Mouse (Mus musculus): Measurements from ENCODE around the gene Slc25a21.

GRCm38 (mm10) chr12:56727631-56728030, 469.6 kb downstream of the Slc25a21 start:
- TF ChIP-seq POLR2A (IDR thresholded peaks at IDR 0.05; ENCODE audit: borderline replicate concordance, control insufficient read depth, low read depth, low read length), result no peak
- TF ChIP-seq CTCF (IDR thresholded peaks at IDR 0.05; ENCODE audit: control insufficient read depth, insufficient read depth, low read length), result no peak

Measured in bone marrow, adult 2 months (tissue).